Mouse (Mus musculus) embryo, embryonic 10 days (tissue): ENCODE results near the gene Cmtm4.

Experiments used
- DNase-seq: peaks from one replicate; pipeline ENCODE4 v3.0.0-alpha.2; 2015; ENCODE audit warnings: low spot score

Cmtm4 gene

GRCm38 (mm10) chr8:104374864-104375846 is 20.5 kb downstream of the Cmtm4 start:
- no peak for DNase-seq

DNA sequence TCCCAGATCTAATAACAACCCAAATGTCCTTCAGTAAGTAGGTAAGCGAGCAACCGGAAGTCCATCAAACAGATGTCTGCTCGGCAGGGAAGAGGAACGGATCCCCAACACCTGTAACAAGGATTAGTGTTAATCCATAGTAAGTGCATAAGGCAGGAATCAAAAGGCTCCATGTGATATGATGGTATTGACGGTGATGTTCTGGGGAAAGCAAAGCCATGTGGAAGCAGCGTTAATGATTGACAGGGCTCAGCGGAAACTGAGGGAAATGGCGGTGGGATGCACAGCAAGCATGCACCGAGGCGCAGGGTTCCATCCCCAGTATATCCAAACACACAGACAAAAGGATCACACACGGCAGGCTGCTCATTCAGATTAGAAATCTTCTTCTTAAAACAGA is 21.3 kb downstream of the Cmtm4 start:
- no peak for DNase-seq

- DNase-seq: no peak
Observed at GRCm38 (mm10) chr8:104373779-104374178, 21.8 kb downstream of the Cmtm4 start.

DNA sequence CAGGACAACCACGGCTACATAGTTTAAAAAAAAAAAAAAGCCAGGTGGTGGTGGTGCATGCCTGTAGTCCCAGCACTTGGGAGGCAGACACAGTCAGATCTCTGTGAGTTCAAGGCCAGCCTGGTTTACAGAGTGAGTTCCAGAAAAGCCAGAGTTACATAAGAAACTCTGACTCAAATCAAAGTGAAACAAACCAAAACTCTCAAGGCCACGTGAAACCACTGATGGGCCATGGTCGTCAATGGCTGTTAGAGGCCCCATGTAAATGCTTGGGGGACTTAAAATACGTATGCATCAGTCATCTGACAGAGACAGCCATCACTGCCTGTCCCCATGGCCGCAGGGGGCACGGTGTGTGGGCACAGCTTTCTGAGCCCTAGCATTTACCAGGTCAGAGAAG is 24.5 kb downstream of the Cmtm4 start:
- no peak for DNase-seq

- DNase-seq: no peak
Observed at GRCm38 (mm10) chr8:104370071-104370470, 25.5 kb downstream of the Cmtm4 start.

- DNase-seq: no peak
Observed at GRCm38 (mm10) chr8:104369591-104369990, 26.0 kb downstream of the Cmtm4 start.

DNA sequence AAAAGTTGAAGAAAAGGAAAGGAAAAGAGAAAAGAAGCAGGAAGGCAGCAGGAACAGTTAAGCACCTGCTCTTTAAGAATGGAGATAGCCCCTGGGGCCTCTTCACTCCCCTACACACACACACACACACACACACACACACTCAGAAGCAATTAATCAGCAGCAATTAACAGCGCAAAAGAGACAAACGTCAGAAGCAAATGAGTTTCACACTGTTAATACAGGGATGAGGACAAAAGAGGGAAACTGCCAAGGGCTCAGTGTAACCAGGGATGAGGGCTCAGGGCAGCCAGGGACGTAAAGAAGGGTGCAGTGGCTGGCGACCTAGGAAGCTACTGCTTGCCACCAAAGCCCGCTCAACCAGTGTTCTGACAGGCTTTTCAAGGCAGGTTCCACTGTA is 28.2 kb downstream of the Cmtm4 start:
- no peak for DNase-seq

- DNase-seq: no peak
Observed at GRCm38 (mm10) chr8:104365695-104366094, 29.9 kb downstream of the Cmtm4 start.

DNA sequence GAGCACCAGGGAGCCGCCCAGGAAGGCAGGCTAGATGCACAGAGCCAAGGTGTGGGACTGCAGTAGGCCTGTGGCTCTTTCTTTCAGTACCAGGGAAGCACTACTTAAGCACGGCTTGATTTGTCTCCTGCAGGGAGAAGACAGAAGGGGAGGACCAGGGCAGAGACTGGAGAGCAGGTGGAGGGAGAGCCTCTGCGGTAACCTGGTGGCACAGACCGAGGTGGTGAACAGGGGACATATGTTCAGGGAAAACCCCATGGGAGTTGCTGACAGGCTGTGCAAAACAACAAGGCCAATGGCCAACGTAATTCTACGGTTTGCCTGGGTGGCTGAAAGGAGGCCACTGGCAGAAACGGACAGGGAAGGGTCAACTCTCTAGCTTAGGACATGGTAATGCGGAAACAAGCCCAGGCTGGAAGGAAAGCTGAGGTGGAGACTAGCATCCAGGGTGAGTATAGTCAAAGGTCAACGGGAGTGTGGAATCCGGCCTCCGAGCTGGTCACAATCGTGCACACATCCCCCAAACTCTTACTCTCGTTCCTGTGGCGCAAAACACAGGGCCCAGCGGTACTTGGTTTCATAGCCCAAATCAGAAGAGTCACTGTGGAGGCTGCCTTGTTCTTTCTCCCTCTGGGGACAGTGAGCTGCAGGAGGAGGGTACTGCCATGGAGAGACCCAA is 35.7 kb downstream of the Cmtm4 start:
- no peak for DNase-seq

DNA sequence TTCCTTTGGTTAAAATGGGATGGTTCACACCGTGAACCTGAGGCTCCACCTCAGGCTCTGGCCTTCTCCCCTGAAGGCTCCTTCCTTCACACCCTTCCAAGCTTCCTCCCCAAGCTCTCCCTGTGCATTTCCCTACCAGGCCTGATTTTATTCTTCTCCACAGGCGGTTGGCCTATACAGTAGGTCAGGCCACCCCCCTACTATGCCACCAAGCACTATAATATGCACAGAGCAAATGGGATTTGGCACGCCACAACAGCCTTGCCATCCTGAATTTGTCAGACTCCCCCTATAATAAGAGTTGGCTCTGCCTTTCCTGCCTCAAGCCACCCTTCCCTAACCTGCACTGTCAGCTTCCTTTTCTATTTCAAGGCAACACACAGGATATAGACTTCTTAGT is 37.0 kb downstream of the Cmtm4 start:
- no peak for DNase-seq

- DNase-seq: no peak
Observed at GRCm38 (mm10) chr8:104354504-104354903, 41.1 kb downstream of the Cmtm4 start.

DNA sequence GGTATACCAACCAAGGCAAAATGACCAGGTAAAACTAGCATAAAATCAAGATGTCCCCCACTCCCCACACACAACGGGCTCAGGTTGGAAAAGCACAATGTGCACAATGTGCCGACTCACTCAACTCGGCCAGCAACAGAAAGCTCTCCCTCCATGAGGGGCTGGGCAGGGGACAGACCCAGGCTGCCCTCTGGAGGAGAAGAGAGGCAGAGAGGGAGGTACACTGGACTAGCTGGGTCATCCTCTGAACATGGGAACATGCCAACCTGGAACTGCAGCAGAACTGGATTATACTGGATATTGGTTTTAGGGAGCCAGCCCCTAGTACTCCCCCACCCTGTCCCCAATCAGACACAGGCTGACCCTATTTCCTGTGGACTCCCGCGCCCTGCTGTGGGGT is 42.4 kb downstream of the Cmtm4 start:
- peak; percentile 35 for DNase-seq

DNA sequence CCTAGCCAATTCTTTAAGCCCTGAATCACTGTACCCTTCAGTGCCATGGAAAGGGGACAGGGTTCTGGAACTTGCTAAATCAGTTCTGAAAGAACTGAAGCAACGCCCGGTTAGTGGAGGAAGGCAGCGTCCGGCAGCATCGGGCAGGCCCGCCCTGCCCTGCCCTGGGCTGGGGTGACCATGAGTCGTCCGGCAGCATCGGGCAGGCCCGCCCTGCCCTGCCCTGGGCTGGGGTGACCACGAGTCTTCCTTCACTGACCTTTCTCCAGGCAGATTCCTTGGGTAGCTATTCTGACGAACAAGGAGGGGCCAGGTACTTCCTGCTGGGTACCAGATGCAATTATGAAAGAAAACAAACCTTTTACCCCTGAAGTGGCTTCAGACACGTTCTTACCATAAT is 45.6 kb downstream of the Cmtm4 start:
- DNase-seq: no peak

GRCm38 (mm10) chr8:104348971-104349370 is 46.6 kb downstream of the Cmtm4 start:
- DNase-seq: no peak

GRCm38 (mm10) chr8:104346706-104347105 is 48.9 kb downstream of the Cmtm4 start:
- DNase-seq: no peak

- no peak for DNase-seq
Observed at GRCm38 (mm10) chr8:104344622-104345021, 51.0 kb downstream of the Cmtm4 start.

DNA sequence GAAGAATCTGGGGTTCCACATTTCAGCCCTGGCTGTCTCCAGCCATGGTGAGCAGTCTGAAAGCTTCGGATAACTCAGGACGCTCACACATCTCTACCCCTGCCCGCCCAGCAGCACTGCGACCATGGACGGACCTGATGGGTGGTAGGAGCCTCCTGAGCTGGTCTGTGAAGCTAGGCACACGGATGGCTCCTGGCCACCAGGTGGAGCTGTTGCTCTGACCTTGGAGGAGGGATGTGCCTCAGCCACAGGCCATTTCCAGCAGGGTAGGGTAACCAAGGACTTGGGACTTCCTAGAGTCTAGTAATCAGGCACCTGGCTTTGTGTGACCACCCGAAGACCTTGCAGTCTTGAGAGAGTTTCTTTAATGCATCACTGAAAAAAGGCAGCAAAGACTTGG is 51.6 kb downstream of the Cmtm4 start:
- peak; percentile 96 for DNase-seq

DNA sequence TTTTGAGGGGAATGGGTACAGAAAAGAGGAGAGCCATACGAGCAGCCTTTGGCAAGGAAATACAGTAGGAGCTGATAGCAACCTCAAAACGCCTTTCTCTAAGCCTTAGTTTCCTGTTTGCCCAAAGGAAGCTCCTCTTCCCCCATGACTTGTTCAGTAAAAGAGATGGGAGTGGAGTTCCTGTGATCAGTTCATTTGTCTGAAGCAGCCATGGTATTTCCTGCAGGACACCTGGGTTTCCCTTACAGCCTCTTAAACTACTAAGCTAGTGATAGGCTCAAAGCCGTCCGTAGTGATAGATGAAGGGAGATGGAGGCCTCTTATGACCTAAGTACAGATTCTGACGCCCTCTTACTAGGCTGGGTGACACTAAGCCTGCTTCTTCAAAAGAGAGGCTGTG is 53.2 kb downstream of the Cmtm4 start:
- DNase-seq: no peak

- DNase-seq: no peak
Observed at GRCm38 (mm10) chr8:104341678-104342077, 53.9 kb downstream of the Cmtm4 start.

- peak; percentile 82 for DNase-seq
Observed at GRCm38 (mm10) chr8:104341106-104341561, 54.5 kb downstream of the Cmtm4 start.

GRCm38 (mm10) chr8:104340233-104341105 is 55.1 kb downstream of the Cmtm4 start:
- peak; percentile 86 for DNase-seq

GRCm38 (mm10) chr8:104339983-104340232 is 55.7 kb downstream of the Cmtm4 start:
- DNase-seq: no peak
